Mouse (Mus musculus): Measurements from ENCODE around the gene Hoxb7. TPM values are rescaled to one million over a fixed set of nuclear protein-coding genes. Genes with fewer than 3 reads are reported as not detected.

Gene Hoxb7
- polyA plus RNA-seq, 1 experiment from 2014 or later = 58.6 TPM

GRCm38 (mm10) chr11:96306908-96307269, 20.5 kb downstream of the Hoxb7 start:
- peak overlapping the region; percentile 100 for H3K27ac ChIP-seq (ENCODE audit: low read depth, low read length)
- WGBS = 4% methylated on average over 13 of the region's 13 CpGs
- ATAC-seq (ENCODE audit: low FRiP score, low TSS enrichment) = peak; percentile 88
- H3K27me3 ChIP-seq (ENCODE audit: control insufficient read depth, insufficient read depth, low read length) = no peaks in the 10 kb centered on the region
- H3K4me1 ChIP-seq (ENCODE audit: control insufficient read depth, insufficient read depth, low read length) = peaks cover 43% of the 10 kb centered on the region
- H3K9me3 ChIP-seq (ENCODE audit: control insufficient read depth, low read length) = no peaks in the 10 kb centered on the region
- peak overlapping the region; percentile 53 for H3K4me3 ChIP-seq (ENCODE audit: low read length)
- H3K9ac ChIP-seq (ENCODE audit: low read depth, low read length) = peak overlapping the region; percentile 99
- H3K36me3 ChIP-seq (ENCODE audit: control insufficient read depth, insufficient read depth, low read length) = peaks cover 26% of the 10 kb centered on the region
- H3K4me2 ChIP-seq (replicated peaks; ENCODE audit: low read depth, low read length) = peak overlapping the region; percentile 95

GRCm38 (mm10) chr11:96308763-96309162, 22.3 kb downstream of the Hoxb7 start:
- no peaks in the 10 kb centered on the region for H3K9me3 ChIP-seq (ENCODE audit: control insufficient read depth, low read length)
- H3K9ac ChIP-seq (ENCODE audit: low read depth, low read length) = peak overlapping the region; percentile 99
- peaks cover 16% of the 10 kb centered on the region for H3K36me3 ChIP-seq (ENCODE audit: control insufficient read depth, insufficient read depth, low read length)
- H3K4me1 ChIP-seq (ENCODE audit: control insufficient read depth, insufficient read depth, low read length) = peaks cover 46% of the 10 kb centered on the region
- WGBS = 8% methylated on average over 4 of the region's 4 CpGs
- ATAC-seq (ENCODE audit: low FRiP score, low TSS enrichment) = no peak
- peak overlapping the region; percentile 95 for H3K4me2 ChIP-seq (replicated peaks; ENCODE audit: low read depth, low read length)
- H3K27ac ChIP-seq (ENCODE audit: low read depth, low read length) = peak overlapping the region; percentile 100
- no peaks in the 10 kb centered on the region for H3K27me3 ChIP-seq (ENCODE audit: control insufficient read depth, insufficient read depth, low read length)
- H3K4me3 ChIP-seq (ENCODE audit: low read length) = peak overlapping the region; percentile 53

GRCm38 (mm10) chr11:96309288-96309687, 22.9 kb downstream of the Hoxb7 start:
- Histone ChIP-seq H3K4me2 (replicated peaks; ENCODE audit: low read depth, low read length) (peak overlapping the region; percentile 95), H3K4me3 (ENCODE audit: low read length) (peak overlapping the region; percentile 53), H3K9me3 (ENCODE audit: control insufficient read depth, low read length) (no peaks in the 10 kb centered on the region), H3K36me3 (ENCODE audit: control insufficient read depth, insufficient read depth, low read length) (peaks cover 15% of the 10 kb centered on the region), H3K9ac (ENCODE audit: low read depth, low read length) (peak overlapping the region; percentile 99), H3K27me3 (ENCODE audit: control insufficient read depth, insufficient read depth, low read length) (no peaks in the 10 kb centered on the region), H3K27ac (ENCODE audit: low read depth, low read length) (peak overlapping the region; percentile 100), H3K4me1 (ENCODE audit: control insufficient read depth, insufficient read depth, low read length) (peaks cover 45% of the 10 kb centered on the region)
- WGBS = 2% methylated on average over 4 of the region's 4 CpGs
- ATAC-seq (ENCODE audit: low FRiP score, low TSS enrichment) = peak; percentile 17; the same call in 1 of the 2 replicates

GRCm38 (mm10) chr11:96310183-96310938, 23.9 kb downstream of the Hoxb7 start:
- H3K36me3 ChIP-seq (ENCODE audit: control insufficient read depth, insufficient read depth, low read length) = peaks cover 8% of the 10 kb centered on the region
- H3K4me1 ChIP-seq (ENCODE audit: control insufficient read depth, insufficient read depth, low read length) = peaks cover 40% of the 10 kb centered on the region
- H3K9ac ChIP-seq (ENCODE audit: low read depth, low read length) = peak overlapping the region; percentile 99
- ATAC-seq (ENCODE audit: low FRiP score, low TSS enrichment) = no peak
- H3K4me2 ChIP-seq (replicated peaks; ENCODE audit: low read depth, low read length) = peak overlapping the region; percentile 95
- H3K27ac ChIP-seq (ENCODE audit: low read depth, low read length) = peak overlapping the region; percentile 100
- no peaks in the 10 kb centered on the region for H3K9me3 ChIP-seq (ENCODE audit: control insufficient read depth, low read length)
- no peaks in the 10 kb centered on the region for H3K27me3 ChIP-seq (ENCODE audit: control insufficient read depth, insufficient read depth, low read length)
- WGBS = 6% methylated on average over 20 of the region's 20 CpGs
- peak overlapping the region; percentile 53 for H3K4me3 ChIP-seq (ENCODE audit: low read length)

- Histone ChIP-seq H3K9ac (ENCODE audit: low read depth, low read length) (peak overlapping the region; percentile 99), H3K27ac (ENCODE audit: low read depth, low read length) (peak overlapping the region; percentile 100), H3K4me1 (ENCODE audit: control insufficient read depth, insufficient read depth, low read length) (peaks cover 40% of the 10 kb centered on the region), H3K27me3 (ENCODE audit: control insufficient read depth, insufficient read depth, low read length) (no peaks in the 10 kb centered on the region), H3K4me3 (ENCODE audit: low read length) (peak overlapping the region; percentile 53), H3K9me3 (ENCODE audit: control insufficient read depth, low read length) (no peaks in the 10 kb centered on the region), H3K36me3 (ENCODE audit: control insufficient read depth, insufficient read depth, low read length) (peaks cover 1% of the 10 kb centered on the region; the same call in 1 of the 2 replicates), H3K4me2 (replicated peaks; ENCODE audit: low read depth, low read length) (peak overlapping the region; percentile 95)
- 9% methylated on average over 6 of the region's 6 CpGs for WGBS
- no peak for ATAC-seq (ENCODE audit: low FRiP score, low TSS enrichment)
Observed at GRCm38 (mm10) chr11:96311097-96311496, 24.7 kb downstream of the Hoxb7 start.

GRCm38 (mm10) chr11:96311520-96312417, 25.3 kb downstream of the Hoxb7 start:
- H3K4me1 ChIP-seq (ENCODE audit: control insufficient read depth, insufficient read depth, low read length) = peaks cover 43% of the 10 kb centered on the region
- H3K9ac ChIP-seq (ENCODE audit: low read depth, low read length) = peak overlapping the region; percentile 99

GRCm38 (mm10) chr11:96313134-96313533, 26.7 kb downstream of the Hoxb7 start:
- no peaks in the 10 kb centered on the region for H3K27me3 ChIP-seq (ENCODE audit: control insufficient read depth, insufficient read depth, low read length)
- H3K9me3 ChIP-seq (ENCODE audit: control insufficient read depth, low read length) = no peaks in the 10 kb centered on the region
- no peak for ATAC-seq (ENCODE audit: low FRiP score, low TSS enrichment)
- peak overlapping the region; percentile 99 for H3K9ac ChIP-seq (ENCODE audit: low read depth, low read length)
- 24% methylated on average over 2 of the region's 2 CpGs for WGBS
- peak overlapping the region; percentile 100 for H3K27ac ChIP-seq (ENCODE audit: low read depth, low read length)
- no peaks in the 10 kb centered on the region; the same call in 1 of the 2 replicates for H3K36me3 ChIP-seq (ENCODE audit: control insufficient read depth, insufficient read depth, low read length)
- peak overlapping the region; percentile 53 for H3K4me3 ChIP-seq (ENCODE audit: low read length)
- H3K4me1 ChIP-seq (ENCODE audit: control insufficient read depth, insufficient read depth, low read length) = peaks cover 48% of the 10 kb centered on the region
- H3K4me2 ChIP-seq (replicated peaks; ENCODE audit: low read depth, low read length) = peak overlapping the region; percentile 95

More at GRCm38 (mm10) chr11:96311520-96312417, 25.3 kb downstream of the Hoxb7 start:
- H3K4me3 ChIP-seq (ENCODE audit: low read length) = peak overlapping the region; percentile 53
- no peaks in the 10 kb centered on the region for H3K27me3 ChIP-seq (ENCODE audit: control insufficient read depth, insufficient read depth, low read length)
- H3K27ac ChIP-seq (ENCODE audit: low read depth, low read length) = peak overlapping the region; percentile 100
- peak; percentile 50 for ATAC-seq (ENCODE audit: low FRiP score, low TSS enrichment)
- no peaks in the 10 kb centered on the region; the same call in 1 of the 2 replicates for H3K36me3 ChIP-seq (ENCODE audit: control insufficient read depth, insufficient read depth, low read length)
- H3K4me2 ChIP-seq (replicated peaks; ENCODE audit: low read depth, low read length) = peak overlapping the region; percentile 95
- H3K9me3 ChIP-seq (ENCODE audit: control insufficient read depth, low read length) = no peaks in the 10 kb centered on the region
- WGBS = under 1% methylated on average over 31 of the region's 31 CpGs

- Histone ChIP-seq H3K9ac (ENCODE audit: low read depth, low read length) (peak overlapping the region; percentile 99), H3K36me3 (ENCODE audit: control insufficient read depth, insufficient read depth, low read length) (no peaks in the 10 kb centered on the region; the same call in 1 of the 2 replicates), H3K9me3 (ENCODE audit: control insufficient read depth, low read length) (no peaks in the 10 kb centered on the region), H3K27ac (ENCODE audit: low read depth, low read length) (peak overlapping the region; percentile 100), H3K4me1 (ENCODE audit: control insufficient read depth, insufficient read depth, low read length) (peaks cover 44% of the 10 kb centered on the region), H3K4me2 (replicated peaks; ENCODE audit: low read depth, low read length) (peak overlapping the region; percentile 95), H3K4me3 (ENCODE audit: low read length) (peak overlapping the region; percentile 53), H3K27me3 (ENCODE audit: control insufficient read depth, insufficient read depth, low read length) (no peaks in the 10 kb centered on the region)
- WGBS = 7% methylated on average over 12 of the region's 12 CpGs
- ATAC-seq (ENCODE audit: low FRiP score, low TSS enrichment) = no peak
Observed at GRCm38 (mm10) chr11:96313806-96314428, 27.5 kb downstream of the Hoxb7 start.

All from kidney, embryonic 14.5 days (tissue).